Mouse (Mus musculus) forebrain, embryonic 14.5 days (tissue): Measurements from ENCODE around the gene Krt6a. TPM values are rescaled to one million over a fixed set of nuclear protein-coding genes. Genes with fewer than 3 reads are reported as not detected.
A peak's percentile ranks its signal among the peaks of the same experiment; 100 is the strongest.
"Not testable (repeated sequence)": the region's sequence is repeated elsewhere in the genome, so short reads cannot be mapped to it uniquely, and the experiment has no call there.

Experiments
- ATAC-seq: fragments of 200-750 bp; cut with Nextera tagmentation; 2 replicates; pipeline ENCODE4 v1.8.0; 2017; ENCODE audit warnings: mild to moderate bottlenecking, moderate library complexity
- DNase-seq: peaks from one replicate; pipeline ENCODE4 v3.0.0-alpha.2; 2015; ENCODE audit warnings: low spot score
- H3K27ac ChIP-seq: fragments of 300-500 bp; sonication (generic); 2 replicates; pipeline ENCODE4 v1.5.1; 2014; ENCODE audit warnings: low read depth, mild to moderate bottlenecking, control low read depth, low read length, moderate library complexity
- H3K27me3 ChIP-seq: fragments of 300-500 bp; sonication (generic); replicated peaks from 2 replicates; pipeline ENCODE4 v1.6.1; 2014; ENCODE audit warnings: low read length, control low read depth, mixed read lengths; ENCODE audit not compliant: control insufficient read depth, insufficient read depth
- H3K36me3 ChIP-seq: fragments of 300-500 bp; sonication (generic); 2 replicates; pipeline ENCODE4 v1.6.1; 2014; ENCODE audit warnings: low read length, control low read depth; ENCODE audit not compliant: control insufficient read depth, insufficient read depth
- H3K4me1 ChIP-seq: fragments of 300-500 bp; sonication (generic); 2 replicates; pipeline ENCODE4 v1.6.1; 2014; ENCODE audit warnings: antibody characterized with exemption, low read length, control low read depth; ENCODE audit not compliant: control insufficient read depth, insufficient read depth
- H3K4me2 ChIP-seq: fragments of 300-500 bp; sonication (generic); 2 replicates; pipeline ENCODE4 v1.6.1; 2014; ENCODE audit warnings: mild to moderate bottlenecking, control low read depth, low read length
- H3K4me3 ChIP-seq: fragments of 300-500 bp; sonication (generic); 2 replicates; pipeline ENCODE4 v1.5.1; 2014; ENCODE audit warnings: low read depth, low read length, control low read depth
- H3K9ac ChIP-seq: fragments of 300-500 bp; sonication (generic); 2 replicates; pipeline ENCODE4 v1.6.1; 2014; ENCODE audit warnings: mild to moderate bottlenecking, low read length, control low read depth, moderate library complexity
- H3K9me3 ChIP-seq: fragments of 300-500 bp; sonication (generic); replicated peaks from 2 replicates; pipeline ENCODE4 v1.6.1; 2016; ENCODE audit warnings: low read length, control low read depth, mixed read lengths; ENCODE audit not compliant: control insufficient read depth
- WGBS: fragments of 180-500 bp; shearing (Covaris S2); extraction: QIAGEN DNeasy Blood & Tissue Kit; methylation state at CpG from one replicate; pipeline ENCODE4 v1.1.7; 2014; 5-methylcytosine and 5-hydroxymethylcytosine counted together
- polyA plus RNA-seq: library from polyadenylated mRNA; unstranded; fragments of >200 nt; fragmentation: Nextera tagmentation; extraction: Ambion mirVana; gene quantifications from 2 replicates; pipeline ENCODE4 v1.2.1, GENCODE M21; 2014

Gene Krt6a
- polyA plus RNA-seq, 1 experiment from 2014 or later: not detected

DNA sequence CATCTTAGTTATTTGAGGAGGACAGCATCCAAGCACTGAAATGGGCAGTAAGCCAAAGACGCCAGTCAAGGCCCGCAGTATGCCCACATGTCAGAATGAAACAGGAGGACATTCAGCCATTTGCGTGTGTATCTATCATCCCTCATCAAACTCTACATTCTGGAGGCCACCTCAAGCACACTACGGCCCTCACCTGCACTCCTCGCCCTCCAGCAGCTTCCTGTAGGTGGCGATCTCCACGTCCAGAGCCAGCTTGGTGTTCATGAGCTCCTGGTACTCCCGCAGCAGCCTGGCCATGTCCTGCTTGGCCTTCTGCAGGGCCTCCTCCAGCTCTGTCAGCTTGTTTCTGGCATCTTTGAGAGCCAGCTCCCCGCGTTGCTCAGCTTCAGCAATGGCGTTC, 14.6 kb upstream of the Krt6a start:
- WGBS: 71% methylated on average over 11 of the region's 11 CpGs
- H3K27ac ChIP-seq: no peak overlapping the region
- H3K27me3 ChIP-seq: no peaks in the 10 kb centered on the region
- no peaks in the 10 kb centered on the region for H3K36me3 ChIP-seq
- no peak for ATAC-seq
- no peak overlapping the region for H3K4me3 ChIP-seq
- H3K9ac ChIP-seq: no peak overlapping the region
- H3K9me3 ChIP-seq: no peaks in the 10 kb centered on the region
- no peaks in the 10 kb centered on the region for H3K4me1 ChIP-seq
- no peak overlapping the region for H3K4me2 ChIP-seq
- no peak for DNase-seq

DNA sequence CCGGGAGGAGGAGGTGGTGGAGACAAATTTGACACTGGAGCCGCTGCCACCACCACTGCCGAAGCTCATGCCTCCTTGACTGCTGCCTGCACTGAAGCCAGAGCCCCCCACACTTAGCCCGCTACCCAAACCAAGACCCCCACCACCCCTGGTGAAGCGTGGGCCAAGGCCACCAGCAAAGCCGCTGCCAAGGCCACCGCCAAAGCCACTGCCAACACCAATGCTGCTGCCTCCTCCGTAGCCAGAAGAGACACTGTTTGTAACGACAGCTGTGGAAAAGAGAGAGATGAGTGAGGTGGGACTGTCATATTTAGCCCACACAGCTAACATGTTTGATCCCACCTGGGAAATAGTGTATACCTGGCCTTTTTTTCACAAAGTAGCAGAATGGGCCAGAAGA, 13.3 kb upstream of the Krt6a start:
- Histone ChIP-seq H3K27me3 (no peaks in the 10 kb centered on the region), H3K27ac (no peak overlapping the region), H3K9ac (no peak overlapping the region), H3K4me3 (no peak overlapping the region), H3K4me1 (no peaks in the 10 kb centered on the region), H3K36me3 (no peaks in the 10 kb centered on the region), H3K9me3 (no peaks in the 10 kb centered on the region), H3K4me2 (no peak overlapping the region)
- 91% methylated on average over 9 of the region's 9 CpGs for WGBS
- no peak for ATAC-seq
- DNase-seq: no peak

DNA sequence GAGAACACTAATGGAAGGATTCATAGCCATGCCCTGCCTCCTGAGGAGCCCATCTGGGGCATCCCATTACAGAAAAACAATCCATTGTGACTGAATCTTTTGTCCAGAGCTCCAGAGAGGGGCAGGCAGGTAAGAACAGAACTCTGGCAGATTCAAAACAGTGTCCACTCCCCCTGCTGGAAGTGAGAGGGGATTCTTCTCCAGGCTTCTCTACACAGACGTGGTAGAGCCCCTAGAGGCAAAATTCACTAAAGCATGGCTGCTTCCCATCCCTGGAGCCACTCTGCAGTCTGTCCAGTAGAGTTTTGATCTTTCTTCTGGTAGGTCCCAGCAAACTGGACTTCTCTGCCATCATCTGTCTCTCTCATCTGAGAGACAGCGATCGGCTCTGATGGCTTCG, 10.0 kb upstream of the Krt6a start:
- ATAC-seq: no peak
- Histone ChIP-seq H3K36me3 (no peaks in the 10 kb centered on the region), H3K27ac (no peak overlapping the region), H3K9me3 (no peaks in the 10 kb centered on the region), H3K27me3 (no peaks in the 10 kb centered on the region), H3K9ac (no peak overlapping the region), H3K4me1 (no peaks in the 10 kb centered on the region), H3K4me3 (no peak overlapping the region), H3K4me2 (no peak overlapping the region)
- 71% methylated on average over 4 of the region's 4 CpGs for WGBS
- DNase-seq: peak; percentile 35

- DNase-seq: no peak
- H3K36me3 ChIP-seq: no peaks in the 10 kb centered on the region
- no peak overlapping the region for H3K27ac ChIP-seq
- no peaks in the 10 kb centered on the region for H3K9me3 ChIP-seq
- ATAC-seq: no peak
- no peak overlapping the region for H3K4me3 ChIP-seq
- 12% methylated on average over 2 of the region's 2 CpGs for WGBS
- no peaks in the 10 kb centered on the region for H3K4me1 ChIP-seq
- no peak overlapping the region for H3K4me2 ChIP-seq
- H3K9ac ChIP-seq: no peak overlapping the region
- H3K27me3 ChIP-seq: no peaks in the 10 kb centered on the region
These were observed 8.3 kb upstream of the Krt6a start for GRCm38 (mm10) chr15:101702380-101702779.

DNA sequence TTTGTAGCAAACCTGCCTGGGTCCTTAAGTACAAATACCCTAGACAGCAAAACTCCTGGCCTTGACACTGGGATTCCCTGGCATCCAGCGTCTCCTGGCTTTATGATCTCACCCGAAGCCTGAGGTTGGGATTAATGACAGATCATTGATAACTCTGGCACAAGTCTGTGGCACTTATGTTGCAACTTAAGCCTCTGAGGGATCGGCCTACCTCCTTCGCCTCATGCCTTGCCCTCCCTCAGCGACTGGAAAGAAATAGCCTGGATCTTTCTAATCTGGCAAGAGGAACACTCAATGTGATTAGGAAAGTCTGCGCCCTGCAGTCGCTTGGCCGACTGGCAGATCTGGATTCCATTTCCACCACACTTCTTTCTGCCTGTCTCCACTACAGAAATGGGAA, 5.8 kb upstream of the Krt6a start:
- DNase-seq (no peak), ATAC-seq (no peak)
- no peaks in the 10 kb centered on the region for H3K4me1 ChIP-seq
- no peak overlapping the region for H3K27ac ChIP-seq
- 72% methylated on average over 8 of the region's 8 CpGs for WGBS
- no peaks in the 10 kb centered on the region for H3K36me3 ChIP-seq
- H3K9me3 ChIP-seq: no peaks in the 10 kb centered on the region
- H3K27me3 ChIP-seq: no peaks in the 10 kb centered on the region
- H3K4me3 ChIP-seq: no peak overlapping the region
- no peak overlapping the region for H3K9ac ChIP-seq
- H3K4me2 ChIP-seq: no peak overlapping the region

DNA sequence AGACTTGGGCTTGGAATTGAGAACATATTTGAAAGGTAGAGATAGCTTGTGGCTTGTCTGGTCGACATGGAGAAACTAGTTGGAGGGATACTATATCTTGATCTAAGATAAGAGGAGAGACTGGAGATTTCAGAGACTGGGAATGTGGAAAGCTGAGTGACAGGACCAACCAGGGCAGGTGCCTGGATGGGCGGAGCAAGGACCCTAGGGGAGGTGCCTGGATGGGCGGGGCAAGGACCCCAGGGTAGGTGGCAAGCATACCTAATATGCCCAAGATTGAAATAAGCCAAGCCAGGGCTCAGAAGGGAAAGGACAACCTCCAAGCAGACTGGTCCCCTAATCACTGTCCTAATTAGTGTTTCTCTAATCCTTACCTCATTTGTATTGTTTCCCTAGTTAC, 5.1 kb upstream of the Krt6a start:
- ATAC-seq (no peak), DNase-seq (no peak)
- Histone ChIP-seq H3K4me2 (no peak overlapping the region), H3K4me3 (no peak overlapping the region), H3K36me3 (no peaks in the 10 kb centered on the region), H3K27ac (no peak overlapping the region), H3K27me3 (no peaks in the 10 kb centered on the region), H3K9me3 (no peaks in the 10 kb centered on the region), H3K4me1 (no peaks in the 10 kb centered on the region), H3K9ac (no peak overlapping the region)
- WGBS: 53% methylated on average over 3 of the region's 3 CpGs

DNA sequence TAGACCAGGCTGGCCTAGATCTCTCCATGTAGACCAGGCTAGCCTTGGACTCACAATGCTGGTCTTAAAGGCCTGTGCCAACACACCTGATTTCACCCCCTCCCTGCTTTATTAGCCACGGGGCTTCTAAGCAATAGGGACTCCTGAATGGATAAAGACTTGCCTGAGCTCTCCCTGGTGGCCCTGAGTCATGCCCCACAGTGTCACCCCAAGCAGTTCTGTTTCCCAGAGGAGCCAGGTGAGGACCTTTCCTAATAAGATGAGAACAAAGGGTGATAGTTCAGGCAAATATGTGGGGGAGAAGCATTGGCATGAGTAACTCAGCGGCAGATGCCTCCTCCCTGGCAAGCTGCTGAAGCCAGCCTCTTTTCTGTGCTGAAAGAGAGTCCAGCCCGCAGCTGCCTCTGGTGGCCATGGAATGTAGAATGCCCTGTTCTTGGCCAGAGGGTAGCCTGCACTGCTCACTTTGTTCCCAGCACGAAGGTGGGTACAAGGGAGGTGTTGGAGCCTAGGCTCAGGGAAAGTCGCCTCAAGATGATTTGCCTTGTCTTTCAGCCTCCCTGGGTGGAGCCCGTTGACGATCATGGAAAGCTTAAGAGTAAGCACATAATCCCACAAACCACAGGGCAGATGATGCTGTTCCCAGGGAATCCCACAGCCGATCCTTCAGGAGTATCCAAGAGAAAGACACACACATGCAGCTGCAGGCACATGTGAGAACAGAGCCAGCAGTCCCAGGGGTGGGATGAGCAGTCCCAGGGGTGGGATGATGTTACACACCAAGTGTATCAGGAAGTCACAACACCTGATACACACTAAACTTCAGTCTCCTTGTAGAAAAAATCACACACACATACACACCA, 3.5 kb upstream of the Krt6a start:
- no peak for ATAC-seq
- Histone ChIP-seq H3K4me3 (no peak overlapping the region), H3K9me3 (no peaks in the 10 kb centered on the region), H3K27ac (no peak overlapping the region), H3K36me3 (no peaks in the 10 kb centered on the region), H3K4me2 (no peak overlapping the region), H3K4me1 (no peaks in the 10 kb centered on the region), H3K27me3 (no peaks in the 10 kb centered on the region), H3K9ac (no peak overlapping the region)
- 77% methylated on average over 8 of the region's 8 CpGs for WGBS
- no peak for DNase-seq

- H3K9ac ChIP-seq, H3K9me3 ChIP-seq, H3K4me3 ChIP-seq, H3K36me3 ChIP-seq, H3K27me3 ChIP-seq, H3K27ac ChIP-seq, H3K4me2 ChIP-seq, ATAC-seq, H3K4me1 ChIP-seq, DNase-seq: not testable (repeated sequence)
- WGBS: 98% methylated on average over 5 of the region's 5 CpGs
These were observed 3.6 kb downstream of the Krt6a start for GRCm38 (mm10) chr15:101690460-101690859.

DNA sequence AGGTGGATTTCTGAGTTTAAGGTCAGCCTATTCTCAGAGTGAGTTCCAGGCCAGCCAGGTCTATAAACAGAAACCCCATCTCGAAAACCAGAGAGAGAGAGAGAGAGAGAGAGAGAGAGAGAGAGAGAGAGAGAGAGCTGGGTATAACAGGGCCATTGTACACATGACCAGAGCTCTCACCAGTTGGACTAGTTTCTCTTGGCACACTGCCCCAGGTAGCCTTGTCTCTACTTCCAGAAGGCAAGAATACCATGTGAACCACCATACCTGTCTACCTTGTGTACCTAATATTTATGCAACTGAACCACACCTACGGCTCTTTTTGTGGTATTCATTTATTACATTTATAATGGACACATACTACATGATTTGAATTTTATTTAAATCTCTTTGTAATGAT, 5.9 kb downstream of the Krt6a start:
- H3K36me3 ChIP-seq: no peaks in the 10 kb centered on the region
- no peak overlapping the region for H3K9ac ChIP-seq
- DNase-seq (no peak), ATAC-seq (no peak)
- no peak overlapping the region for H3K4me3 ChIP-seq
- 78% methylated on average over 2 of the region's 2 CpGs for WGBS
- no peaks in the 10 kb centered on the region for H3K4me1 ChIP-seq
- H3K27ac ChIP-seq: no peak overlapping the region
- no peaks in the 10 kb centered on the region for H3K9me3 ChIP-seq
- H3K27me3 ChIP-seq: no peaks in the 10 kb centered on the region
- H3K4me2 ChIP-seq: no peak overlapping the region
